ENCODE assay signal across 8 mouse cellular contexts in genomic region chr3:122273407-122274240, GRCm38 (mm10). TPM values are rescaled to one million over a fixed set of nuclear protein-coding genes. Genes with fewer than 3 reads are reported as not detected.
A peak's percentile ranks its signal among the peaks of the same experiment; 100 is the strongest.
DNase-seq lines count a peak whose midpoint lies in the region; ATAC-seq lines count a peak whose summit lies in the region.

No protein-coding gene starts in this region.

- H3K4me2 ChIP-seq in lung, embryonic 15.5 days = peak overlapping the region; percentile 48

- no peaks in the 10 kb centered on the region for H3K9me3 ChIP-seq in lung, embryonic 15.5 days

- WGBS in lung, embryonic 15.5 days = 9% methylated on average over 20 of the region's 20 CpGs

- no peaks in the 10 kb centered on the region for H3K27me3 ChIP-seq in lung, embryonic 15.5 days

- peaks cover 35% of the 10 kb centered on the region for H3K36me3 ChIP-seq in lung, embryonic 15.5 days

- peaks cover 35% of the 10 kb centered on the region for H3K4me1 ChIP-seq in lung, embryonic 15.5 days

- no peak for ATAC-seq in lung, embryonic 15.5 days (ENCODE audit: borderline replicate concordance, extremely low read depth, low FRiP score, low TSS enrichment)

- no peak overlapping the region; the same call in 1 of the 2 replicates for H3K27ac ChIP-seq in lung, embryonic 15.5 days

- H3K9ac ChIP-seq in lung, embryonic 15.5 days = peak overlapping the region; percentile 40

- H3K4me3 ChIP-seq in lung, embryonic 15.5 days = peak overlapping the region; percentile 99

- DNase-seq in lung, postnatal 14 days = no peak
- peak; percentile 26 for DNase-seq in embryo, embryonic 11 days
- peak; percentile 80 for DNase-seq in induced T-regulatory cell, adult 2 months (ENCODE audit: low read depth)
- DNase-seq in naive thymus-derived CD4-positive, alpha-beta T cell, adult 2 months (ENCODE audit: low read depth) = peak; percentile 77
- DNase-seq in spleen, adult 18-20 months = no peak
- DNase-seq in spleen, postnatal 36 days (ENCODE audit: low spot score in 2 of 2) = no peak
- no peak for DNase-seq in adrenal gland, postnatal 4 days (ENCODE audit: low spot score in 2 of 2)

RNA-seq across cellular contexts. Expression of gene Dnttip2, which starts 0.6 kb away (rescaled TPM):
- 60.5 and 67.8 TPM in 2 replicates for polyA plus RNA-seq in lung, embryonic 15.5 days (2015; fragmentation: Nextera tagmentation; extraction: Ambion mirVana)
- total RNA-seq in adrenal gland, postnatal 4 days (2021) = 10 to 100 TPM; 47.4 to 52.4 TPM

RNA-seq across cellular contexts. Expression of gene Bcar3, which starts 20.3 kb away (rescaled TPM):
- polyA plus RNA-seq in lung, embryonic 15.5 days (2015; fragmentation: Nextera tagmentation; extraction: Ambion mirVana) = 14.7 and 16.2 TPM in 2 replicates
- total RNA-seq in adrenal gland, postnatal 4 days (2021) = 10 to 100 TPM; 47.6 to 54.2 TPM

RNA-seq across cellular contexts. Expression of gene Gclm, which starts 28.3 kb away (rescaled TPM):
- 90.6 and 103 TPM in 2 replicates for polyA plus RNA-seq in lung, embryonic 15.5 days (2015; fragmentation: Nextera tagmentation; extraction: Ambion mirVana)
- total RNA-seq in adrenal gland, postnatal 4 days (2021) = 10 to 100 TPM; 74.6 to 88.1 TPM

Comparison
In these comparisons a context has a peak if more than half of its experiments do, and no peak if none do; other contexts are left out.
1. DNase-seq: peak in embryo, embryonic 11 days (single experiment), induced T-regulatory cell, adult 2 months (single experiment) and naive thymus-derived CD4-positive, alpha-beta T cell, adult 2 months (single experiment); none in lung, postnatal 14 days (single experiment), spleen, adult 18-20 months (0 of 2), spleen, postnatal 36 days (0 of 2) and adrenal gland, postnatal 4 days (0 of 2).